Mouse (Mus musculus): ENCODE results near the gene Akap9.
"Not testable (repeated sequence)": the region's sequence is repeated elsewhere in the genome, so short reads cannot be mapped to it uniquely, and the experiment has no call there.

GRCm38 (mm10) chr5:3894294-3894619 is 33.6 kb upstream of the Akap9 start:
- TF ChIP-seq CTCF (IDR thresholded peaks at IDR 0.05; ENCODE audit: low read depth); EP300 (optimal IDR thresholded peaks at IDR 0.05): not testable (repeated sequence)
